Mouse (Mus musculus): ENCODE measurements around the gene Pyroxd2.

DNA sequence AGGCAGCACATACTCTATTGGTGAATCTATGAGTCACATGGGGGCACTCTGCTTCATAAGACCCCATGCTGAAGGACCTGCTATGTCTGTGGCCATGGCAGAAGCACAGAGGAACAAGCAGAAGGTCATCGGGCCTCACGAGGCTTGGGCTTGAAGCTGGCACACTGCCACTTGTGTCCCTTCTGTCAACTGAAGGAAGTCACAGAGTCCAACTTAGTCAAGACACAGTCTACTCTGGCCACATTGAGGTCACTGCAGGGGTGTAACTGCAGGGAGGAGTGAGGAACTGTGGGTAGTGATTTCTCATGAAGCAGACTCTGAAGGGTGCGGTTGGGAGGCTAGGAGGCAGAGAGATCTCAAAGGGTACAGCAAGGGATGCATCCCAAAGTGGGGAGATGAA is 75.1 kb downstream of the Pyroxd2 start:
- TF ChIP-seq CTCF (conservative IDR thresholded peaks at IDR 0.05; ENCODE audit: insufficient read depth, insufficient read length, low read depth, low read length), result no peak
- TF ChIP-seq POLR2A (IDR thresholded peaks at IDR 0.05; ENCODE audit: low read depth, low read length), result no peak
